Mouse (Mus musculus) heart, adult 2 months (tissue): ENCODE measurements around the gene Mamld1. TPM values are rescaled to one million over a fixed set of nuclear protein-coding genes. Genes with fewer than 3 reads are reported as not detected.

Experiments used
- DNase-seq, 2 experiments: peaks; one replicate each; pipeline ENCODE4 v3.0.0; 2021
- H3K27ac ChIP-seq: fragments of 200-600 bp; 2 replicates; pipeline ENCODE4 v1.8.1; 2022
- H3K27me3 ChIP-seq: fragments of 200-500 bp; 2 replicates; pipeline ENCODE4 v1.6.1; 2012; ENCODE audit warnings: mild to moderate bottlenecking, low read length, inconsistent platforms, mixed read lengths; ENCODE audit not compliant: control insufficient read depth, insufficient read depth
- H3K36me3 ChIP-seq: fragments of 200-500 bp; 2 replicates; pipeline ENCODE4 v1.6.1; 2012; ENCODE audit warnings: low read length, inconsistent platforms; ENCODE audit not compliant: control insufficient read depth, insufficient read depth
- H3K4me1 ChIP-seq: fragments of 200-500 bp; 2 replicates; pipeline ENCODE4 v1.6.1; 2011; ENCODE audit warnings: low read length; ENCODE audit not compliant: control insufficient read depth, insufficient read depth
- H3K4me3 ChIP-seq: fragments of 200-600 bp; 2 replicates; pipeline ENCODE4 v1.8.1; 2022
- H3K79me2 ChIP-seq: fragments of 200-500 bp; replicated peaks from 2 replicates; pipeline ENCODE4 v1.6.1; 2012; ENCODE audit warnings: mild to moderate bottlenecking, inconsistent platforms, low read length, moderate library complexity, mixed read lengths; ENCODE audit not compliant: control insufficient read depth, insufficient read depth
- H3K9ac ChIP-seq: fragments of 200-500 bp; 2 replicates; pipeline ENCODE4 v1.6.1; 2012; ENCODE audit warnings: low read depth, mild to moderate bottlenecking, control low read depth, inconsistent platforms, low read length, mixed read lengths
- CTCF ChIP-seq: fragments of 200-600 bp; IDR thresholded peaks from 2 replicates; pipeline ENCODE4 v1.8.1; 2022; ENCODE audit warnings: antibody characterized with exemption, mild to moderate bottlenecking, moderate library complexity
- EP300 ChIP-seq: fragments of 200-500 bp; IDR thresholded peaks from 2 replicates; pipeline ENCODE4 v1.6.1; 2011; ENCODE audit warnings: low read depth, low read length, control low read depth; ENCODE audit not compliant: insufficient read depth
- POLR2A ChIP-seq: fragments of 200-500 bp; IDR thresholded peaks from 2 replicates; pipeline ENCODE4 v1.6.1; 2011; ENCODE audit warnings: mild to moderate bottlenecking, low read depth, low read length, control low read depth; ENCODE audit not compliant: insufficient read depth
- WGBS: fragments of 180-500 bp; shearing (Covaris S2); methylation state at CpG from one replicate; pipeline ENCODE4 v1.1.7; 2018; 5-methylcytosine and 5-hydroxymethylcytosine counted together
- intact Hi-C: fragments of 180-260 bp; cut with DNase I; formaldehyde crosslinking; loops from one replicate; pipeline ENCODE4 v1.15.1; 2025
- polyA plus RNA-seq: library from polyadenylated mRNA; depleted of rRNA; stranded (reverse); fragments of >200 nt; gene quantifications from 2 replicates; pipeline ENCODE4 v1.2.3, GENCODE M21; 2012
- total RNA-seq, 2 experiments: library from RNA; stranded (reverse); gene quantifications; 2 replicates each; pipeline ENCODE4 v1.2.3; 2021

Mamld1 gene
- total and polyA plus RNA-seq, 3 experiments, result 4.5 to 7.0 (median 5.7) TPM

DNA sequence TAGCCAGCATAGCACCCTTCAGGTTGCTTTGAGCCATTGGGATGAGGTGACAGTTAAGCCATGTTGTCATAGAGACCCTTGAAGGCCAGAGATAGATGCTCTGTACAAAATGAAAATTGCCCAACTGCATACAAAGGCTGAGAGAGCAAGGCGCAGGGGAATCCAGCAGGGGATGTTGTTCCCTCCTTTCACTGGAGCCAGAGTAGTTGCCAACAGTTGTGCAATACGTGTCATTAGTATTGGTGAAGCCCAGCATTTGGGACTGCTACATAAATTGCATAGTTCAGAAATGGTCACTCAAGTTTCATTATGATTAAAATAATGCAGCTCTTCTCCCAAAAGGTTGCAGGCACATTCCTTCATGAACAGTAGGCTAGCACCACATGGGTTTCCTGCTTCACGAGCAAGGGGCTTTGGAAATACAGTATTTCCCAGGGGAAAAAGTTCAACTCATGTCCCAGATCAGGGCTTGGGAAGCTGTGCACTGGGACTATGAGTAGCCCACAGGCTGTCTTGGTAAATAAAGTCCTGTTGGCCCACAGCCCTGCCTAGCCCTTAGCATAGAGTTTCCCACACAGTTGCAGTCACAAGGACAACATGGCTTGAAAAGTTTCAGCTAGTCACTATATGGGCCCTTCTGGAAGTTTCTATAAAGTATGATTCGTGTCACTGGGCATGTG lies 58.1 kb downstream of the Mamld1 start:
- intact Hi-C loops, result loop anchor here (5.0 kb wide), 1 partner anchor 56 kb away; the partner anchor contains the start of gene Mamld1
- 72% methylated on average over 4 of the region's 4 CpGs for WGBS
- no peaks in the 10 kb centered on the region for H3K27me3 ChIP-seq
- H3K27ac ChIP-seq, result peak overlapping the region; percentile 23; the same call in 1 of the 2 replicates
- DNase-seq, result peak; percentile 26 to 36
- H3K4me1 ChIP-seq, result peaks cover 12% of the 10 kb centered on the region
- no peak for TF ChIP-seq EP300
- no peak for TF ChIP-seq POLR2A
- TF ChIP-seq CTCF, result peak; percentile 22; the same call in 1 of the 2 replicates
- no peaks in the 10 kb centered on the region for H3K79me2 ChIP-seq
- H3K4me3 ChIP-seq, result no peak overlapping the region
- peaks cover 4% of the 10 kb centered on the region for H3K36me3 ChIP-seq
- no peak overlapping the region for H3K9ac ChIP-seq

DNA sequence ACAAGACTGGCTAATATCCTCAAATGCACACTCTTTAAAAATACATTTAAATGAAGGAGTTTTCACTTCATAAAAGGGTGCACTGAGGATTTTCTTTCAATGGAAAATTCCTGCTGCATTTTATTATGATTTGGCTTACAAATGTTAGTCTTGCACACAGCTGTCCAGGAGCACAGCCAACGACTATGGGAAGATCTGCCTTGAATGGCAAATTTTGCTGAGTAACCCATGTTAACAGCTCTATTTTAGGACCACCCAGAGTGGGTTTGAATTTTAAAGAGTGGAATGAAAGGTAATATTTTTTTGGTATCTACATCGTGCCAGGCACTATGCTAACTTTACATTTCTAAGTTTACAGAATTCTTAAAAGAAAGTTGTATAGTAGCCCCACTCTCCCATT lies 60.3 kb downstream of the Mamld1 start:
- DNase-seq, result no peak
- H3K4me3 ChIP-seq, result no peak overlapping the region

DNA sequence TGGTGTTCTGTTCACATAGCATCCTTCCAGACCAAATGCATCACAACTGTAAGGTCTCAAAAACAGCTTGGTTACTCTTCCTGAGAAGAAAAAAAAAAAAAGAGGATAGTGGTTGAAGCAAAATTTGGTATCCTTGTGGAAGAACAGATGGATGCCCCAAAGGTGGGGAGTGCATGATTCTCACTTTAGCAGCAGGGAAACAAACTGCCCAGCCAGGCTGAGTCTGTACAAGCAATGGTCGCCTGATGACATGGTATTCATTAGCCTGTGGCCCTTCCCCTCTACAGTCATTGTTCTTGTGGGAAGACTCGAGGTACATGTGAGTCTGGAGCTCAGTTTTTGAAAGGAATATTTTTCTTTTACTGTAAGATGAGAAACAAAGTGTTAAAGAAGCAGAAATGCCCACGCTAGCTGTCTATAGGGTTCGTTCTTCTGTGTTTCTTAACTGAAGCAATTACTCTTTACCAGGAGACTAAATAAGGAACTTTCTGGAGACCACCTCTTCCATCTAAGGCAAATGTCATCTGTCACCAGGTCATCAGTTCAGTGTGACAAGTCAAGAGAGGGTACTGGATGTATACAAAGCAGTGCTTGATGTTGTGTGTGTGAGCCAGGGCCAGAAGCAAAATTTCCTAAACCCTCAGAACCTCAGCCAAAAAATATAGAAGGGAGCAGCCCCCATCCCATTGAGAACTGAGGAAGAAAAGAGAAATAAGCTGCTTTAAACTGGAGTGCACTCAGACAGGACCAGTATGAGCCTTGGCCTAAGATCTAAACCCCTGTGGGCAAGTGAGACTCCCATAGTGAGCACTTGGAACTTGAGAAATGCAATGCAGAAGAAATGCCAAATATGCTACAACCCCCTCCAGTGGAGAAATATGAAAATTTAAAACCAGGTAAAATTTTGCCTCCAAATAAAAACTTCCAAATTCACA lies 72.6 kb downstream of the Mamld1 start:
- WGBS, result 68% methylated on average over 4 of the region's 4 CpGs
- TF ChIP-seq POLR2A (no peak), CTCF (peak; percentile 10; the same call in 1 of the 2 replicates)

More for the DNA sequence above, 60.3 kb downstream of the Mamld1 start:
- H3K9ac ChIP-seq, result no peak overlapping the region
- peaks cover 4% of the 10 kb centered on the region for H3K36me3 ChIP-seq
- no peaks in the 10 kb centered on the region for H3K79me2 ChIP-seq
- no peak for TF ChIP-seq EP300
- TF ChIP-seq POLR2A, result no peak
- TF ChIP-seq CTCF, result no peak
- intact Hi-C loops, result no loop called here
- peaks cover 12% of the 10 kb centered on the region for H3K4me1 ChIP-seq
- H3K27me3 ChIP-seq, result no peaks in the 10 kb centered on the region
- H3K27ac ChIP-seq, result no peak overlapping the region
- 53% methylated on average over 2 of the region's 2 CpGs for WGBS

GRCm38 (mm10) chrX:71125013-71125412 lies 75.0 kb downstream of the Mamld1 start:
- Histone ChIP-seq H3K27me3 (no peaks in the 10 kb centered on the region), H3K4me3 (no peak overlapping the region), H3K79me2 (no peaks in the 10 kb centered on the region), H3K9ac (no peak overlapping the region), H3K36me3 (no peaks in the 10 kb centered on the region), H3K4me1 (peaks cover 2% of the 10 kb centered on the region; the same call in 1 of the 2 replicates), H3K27ac (no peak overlapping the region)
- TF ChIP-seq POLR2A (no peak), EP300 (no peak), CTCF (no peak)
- DNase-seq, result no peak
- intact Hi-C loops, result no loop called here
- 75% methylated on average over 7 of the region's 7 CpGs for WGBS

More for the DNA sequence above, 72.6 kb downstream of the Mamld1 start:
- intact Hi-C loops, result no loop called here
- no peaks in the 10 kb centered on the region for H3K27me3 ChIP-seq
- H3K36me3 ChIP-seq, result no peaks in the 10 kb centered on the region
- H3K9ac ChIP-seq, result no peak overlapping the region
- no peak for DNase-seq
- H3K4me1 ChIP-seq, result peaks cover 2% of the 10 kb centered on the region; the same call in 1 of the 2 replicates
- H3K79me2 ChIP-seq, result no peaks in the 10 kb centered on the region
- no peak overlapping the region for H3K4me3 ChIP-seq
- H3K27ac ChIP-seq, result no peak overlapping the region

GRCm38 (mm10) chrX:71131464-71131863 lies 81.4 kb downstream of the Mamld1 start:
- no peaks in the 10 kb centered on the region for H3K27me3 ChIP-seq
- no peak overlapping the region for H3K9ac ChIP-seq
- H3K36me3 ChIP-seq, result no peaks in the 10 kb centered on the region
- no peaks in the 10 kb centered on the region for H3K79me2 ChIP-seq
- H3K4me3 ChIP-seq, result no peak overlapping the region
- intact Hi-C loops, result loop anchor here (5.0 kb wide), 1 partner anchor 79 kb away; the partner anchor contains the start of gene Mamld1
- no peak overlapping the region for H3K27ac ChIP-seq
- no peaks in the 10 kb centered on the region; the same call in none of the 2 replicates for H3K4me1 ChIP-seq
- no peak for TF ChIP-seq EP300
- peak; percentile 65 for TF ChIP-seq CTCF
- no peak for DNase-seq
